Mouse (Mus musculus): ENCODE measurements around the gene Cdk16.
"Not testable (repeated sequence)": the region's sequence is repeated elsewhere in the genome, so short reads cannot be mapped to it uniquely, and the experiment has no call there.

Cdk16 gene

GRCm38 (mm10) chrX:20687519-20688067 is at the start of gene Cdk16:
Gene Cdk16 (plus strand): TSS chrX:20687954.
- DNase-seq, result peak; percentile 82

GRCm38 (mm10) chrX:20638141-20638540 is 49.6 kb upstream of the Cdk16 start:
- DNase-seq, result no peak

GRCm38 (mm10) chrX:20644780-20645179 is 43.0 kb upstream of the Cdk16 start:
- DNase-seq, result no peak

GRCm38 (mm10) chrX:20657593-20657992 is 30.2 kb upstream of the Cdk16 start:
- no peak for DNase-seq

GRCm38 (mm10) chrX:20658026-20658652 is 29.6 kb upstream of the Cdk16 start, which contains the start of gene Uba1:
Gene Uba1 (plus strand): TSS chrX:20658326.
- peak; percentile 79 for DNase-seq

- DNase-seq, result no peak
Measured at GRCm38 (mm10) chrX:20658891-20659406, 28.8 kb upstream of the Cdk16 start.

GRCm38 (mm10) chrX:20662317-20662715 is 25.4 kb upstream of the Cdk16 start:
- DNase-seq, result no peak

GRCm38 (mm10) chrX:20662716-20663443 is 24.9 kb upstream of the Cdk16 start:
- peak; percentile 64 for DNase-seq

GRCm38 (mm10) chrX:20663444-20663790 is 24.3 kb upstream of the Cdk16 start:
- DNase-seq, result no peak

GRCm38 (mm10) chrX:20688068-20688547 is 354 bp downstream of the Cdk16 start:
- DNase-seq, result peak; percentile 84

GRCm38 (mm10) chrX:20688615-20689014 is 861 bp downstream of the Cdk16 start:
- peak; percentile 23 for DNase-seq

- no peak for DNase-seq
Measured at GRCm38 (mm10) chrX:20691566-20691965, 3.8 kb downstream of the Cdk16 start.

GRCm38 (mm10) chrX:20692616-20693015 is 4.9 kb downstream of the Cdk16 start:
- DNase-seq, result no peak

- DNase-seq, result no peak
Measured at GRCm38 (mm10) chrX:20695842-20696241, 8.1 kb downstream of the Cdk16 start.

- peak; percentile 42 for DNase-seq
Measured at GRCm38 (mm10) chrX:20703741-20704290, 16.1 kb downstream of the Cdk16 start, which contains the start of gene Usp11. Gene Usp11 (plus strand): TSS chrX:20703906.

GRCm38 (mm10) chrX:20704295-20705082 is 16.7 kb downstream of the Cdk16 start:
- DNase-seq, result peak; percentile 77

- DNase-seq, result no peak
Measured at GRCm38 (mm10) chrX:20705083-20705402, 17.3 kb downstream of the Cdk16 start.

GRCm38 (mm10) chrX:20728681-20729080 is 40.9 kb downstream of the Cdk16 start:
- DNase-seq, result no peak

GRCm38 (mm10) chrX:20730048-20730447 is 42.3 kb downstream of the Cdk16 start:
- not testable (repeated sequence) for DNase-seq

GRCm38 (mm10) chrX:20736479-20736878 is 48.7 kb downstream of the Cdk16 start:
- no peak for DNase-seq

GRCm38 (mm10) chrX:20748829-20749228 is 61.1 kb downstream of the Cdk16 start:
- DNase-seq, result no peak
